Mouse (Mus musculus): ENCODE data around the gene Srsf5. TPM values are rescaled to one million over a fixed set of nuclear protein-coding genes. Genes with fewer than 3 reads are reported as not detected.
"Not testable (repeated sequence)": the region's sequence is repeated elsewhere in the genome, so short reads cannot be mapped to it uniquely, and the experiment has no call there.

The Srsf5 gene
- polyA plus RNA-seq, 1 experiment: 515 TPM

- H3K27me3 ChIP-seq (ENCODE audit: control insufficient read depth, insufficient read depth, low read length): no peaks in the 10 kb centered on the region
- peaks cover 4% of the 10 kb centered on the region for H3K36me3 ChIP-seq (ENCODE audit: control insufficient read depth, insufficient read depth, low read length)
- DNase-seq: peak; percentile 50
- TF ChIP-seq CTCF (IDR thresholded peaks at IDR 0.05; ENCODE audit: borderline replicate concordance, control insufficient read depth, extremely low read depth, insufficient read depth, low read length, poor library complexity) (no peak), POLR2A (IDR thresholded peaks at IDR 0.05; ENCODE audit: control insufficient read depth, extremely low read depth, insufficient read depth, low read length, poor library complexity) (no peak)
- peaks cover 20% of the 10 kb centered on the region for H3K4me1 ChIP-seq (replicated peaks; ENCODE audit: control insufficient read depth, insufficient read depth, low read length)
- 52% methylated on average over 3 of the region's 3 CpGs for WGBS
- peak overlapping the region; percentile 44; the same call in 1 of the 2 replicates for H3K27ac ChIP-seq (ENCODE audit: control insufficient read depth, insufficient read depth, low read length)
- no peak overlapping the region for H3K4me3 ChIP-seq (ENCODE audit: control insufficient read depth, insufficient read depth, low read length)
Measured at GRCm38 (mm10) chr12:80941886-80942285, 3.4 kb upstream of the Srsf5 start.

GRCm38 (mm10) chr12:80943395-80943794 lies 1.9 kb upstream of the Srsf5 start:
- 89% methylated on average over 3 of the region's 3 CpGs for WGBS
- no peak for TF ChIP-seq POLR2A (IDR thresholded peaks at IDR 0.05; ENCODE audit: control insufficient read depth, extremely low read depth, insufficient read depth, low read length, poor library complexity)
- TF ChIP-seq CTCF (IDR thresholded peaks at IDR 0.05; ENCODE audit: borderline replicate concordance, control insufficient read depth, extremely low read depth, insufficient read depth, low read length, poor library complexity): no peak
- H3K27me3 ChIP-seq (ENCODE audit: control insufficient read depth, insufficient read depth, low read length): no peaks in the 10 kb centered on the region
- DNase-seq: no peak
- H3K27ac ChIP-seq (ENCODE audit: control insufficient read depth, insufficient read depth, low read length): no peak overlapping the region
- H3K4me1 ChIP-seq (replicated peaks; ENCODE audit: control insufficient read depth, insufficient read depth, low read length): peaks cover 13% of the 10 kb centered on the region
- H3K36me3 ChIP-seq (ENCODE audit: control insufficient read depth, insufficient read depth, low read length): peaks cover 18% of the 10 kb centered on the region
- H3K4me3 ChIP-seq (ENCODE audit: control insufficient read depth, insufficient read depth, low read length): no peak overlapping the region

GRCm38 (mm10) chr12:80944204-80944603 lies 1.1 kb upstream of the Srsf5 start:
- no peak for DNase-seq
- WGBS: 97% methylated on average over 4 of the region's 4 CpGs
- Histone ChIP-seq H3K4me1 (replicated peaks; ENCODE audit: control insufficient read depth, insufficient read depth, low read length) (peaks cover 9% of the 10 kb centered on the region), H3K27me3 (ENCODE audit: control insufficient read depth, insufficient read depth, low read length) (no peaks in the 10 kb centered on the region), H3K4me3 (ENCODE audit: control insufficient read depth, insufficient read depth, low read length) (no peak overlapping the region), H3K36me3 (ENCODE audit: control insufficient read depth, insufficient read depth, low read length) (peaks cover 25% of the 10 kb centered on the region), H3K27ac (ENCODE audit: control insufficient read depth, insufficient read depth, low read length) (no peak overlapping the region)
- TF ChIP-seq CTCF (IDR thresholded peaks at IDR 0.05; ENCODE audit: borderline replicate concordance, control insufficient read depth, extremely low read depth, insufficient read depth, low read length, poor library complexity) (no peak), POLR2A (IDR thresholded peaks at IDR 0.05; ENCODE audit: control insufficient read depth, extremely low read depth, insufficient read depth, low read length, poor library complexity) (no peak)

- Histone ChIP-seq H3K4me3 (ENCODE audit: control insufficient read depth, insufficient read depth, low read length) (peak overlapping the region; percentile 75), H3K36me3 (ENCODE audit: control insufficient read depth, insufficient read depth, low read length) (peaks cover 31% of the 10 kb centered on the region), H3K27ac (ENCODE audit: control insufficient read depth, insufficient read depth, low read length) (peak overlapping the region; percentile 46; the same call in 1 of the 2 replicates)
- DNase-seq; H3K4me1 ChIP-seq (replicated peaks; ENCODE audit: control insufficient read depth, insufficient read depth, low read length); H3K27me3 ChIP-seq (ENCODE audit: control insufficient read depth, insufficient read depth, low read length): not testable (repeated sequence)
- WGBS: under 1% methylated on average over 9 of the region's 9 CpGs
Measured at GRCm38 (mm10) chr12:80944963-80945333, 356 bp upstream of the Srsf5 start.

GRCm38 (mm10) chr12:80945996-80946355 lies 672 bp downstream of the Srsf5 start:
- H3K36me3 ChIP-seq (ENCODE audit: control insufficient read depth, insufficient read depth, low read length): peaks cover 37% of the 10 kb centered on the region
- peaks cover 6% of the 10 kb centered on the region for H3K4me1 ChIP-seq (replicated peaks; ENCODE audit: control insufficient read depth, insufficient read depth, low read length)
- peak; percentile 95 for DNase-seq
- WGBS: under 1% methylated on average over 47 of the region's 47 CpGs
- peak overlapping the region; percentile 75 for H3K4me3 ChIP-seq (ENCODE audit: control insufficient read depth, insufficient read depth, low read length)
- TF ChIP-seq POLR2A (IDR thresholded peaks at IDR 0.05; ENCODE audit: control insufficient read depth, extremely low read depth, insufficient read depth, low read length, poor library complexity) (peak; percentile 47; the same call in 1 of the 2 replicates), CTCF (IDR thresholded peaks at IDR 0.05; ENCODE audit: borderline replicate concordance, control insufficient read depth, extremely low read depth, insufficient read depth, low read length, poor library complexity) (0 out of 2 replicates have a peak, but pooled peaks have one; percentile 67)
- peak overlapping the region; percentile 70 for H3K27ac ChIP-seq (ENCODE audit: control insufficient read depth, insufficient read depth, low read length)
- H3K27me3 ChIP-seq (ENCODE audit: control insufficient read depth, insufficient read depth, low read length): no peaks in the 10 kb centered on the region

GRCm38 (mm10) chr12:80948202-80948601 lies 2.9 kb downstream of the Srsf5 start:
- peaks cover 6% of the 10 kb centered on the region for H3K4me1 ChIP-seq (replicated peaks; ENCODE audit: control insufficient read depth, insufficient read depth, low read length)
- no peak for DNase-seq
- 98% methylated on average over 18 of the region's 18 CpGs for WGBS
- TF ChIP-seq POLR2A (IDR thresholded peaks at IDR 0.05; ENCODE audit: control insufficient read depth, extremely low read depth, insufficient read depth, low read length, poor library complexity) (no peak), CTCF (IDR thresholded peaks at IDR 0.05; ENCODE audit: borderline replicate concordance, control insufficient read depth, extremely low read depth, insufficient read depth, low read length, poor library complexity) (no peak)
- no peak overlapping the region for H3K27ac ChIP-seq (ENCODE audit: control insufficient read depth, insufficient read depth, low read length)
- peaks cover 59% of the 10 kb centered on the region for H3K36me3 ChIP-seq (ENCODE audit: control insufficient read depth, insufficient read depth, low read length)
- no peak overlapping the region for H3K4me3 ChIP-seq (ENCODE audit: control insufficient read depth, insufficient read depth, low read length)
- no peaks in the 10 kb centered on the region for H3K27me3 ChIP-seq (ENCODE audit: control insufficient read depth, insufficient read depth, low read length)

- not testable (repeated sequence) for H3K4me1 ChIP-seq (replicated peaks; ENCODE audit: control insufficient read depth, insufficient read depth, low read length); H3K27ac ChIP-seq (ENCODE audit: control insufficient read depth, insufficient read depth, low read length); H3K4me3 ChIP-seq (ENCODE audit: control insufficient read depth, insufficient read depth, low read length); H3K27me3 ChIP-seq (ENCODE audit: control insufficient read depth, insufficient read depth, low read length); DNase-seq
- H3K36me3 ChIP-seq (ENCODE audit: control insufficient read depth, insufficient read depth, low read length): peaks cover 73% of the 10 kb centered on the region
- 96% methylated on average over 16 of the region's 16 CpGs for WGBS
Measured at GRCm38 (mm10) chr12:80949603-80950002, 4.3 kb downstream of the Srsf5 start.

All from thymus, adult 2 months (tissue).